Mouse (Mus musculus) mouse trophoblast stem cell (cell line): Measurements from ENCODE around the gene Ewsr1.

Experiments used
- in situ Hi-C, 2 experiments: fragments of 300-500 bp; cut with MseI, MboI; formaldehyde crosslinking; loops; 2 replicates in 1 of 2; 3 replicates in 1 of 2; pipeline ENCODE4 v1.15.1; 2025

Gene Ewsr1

DNA sequence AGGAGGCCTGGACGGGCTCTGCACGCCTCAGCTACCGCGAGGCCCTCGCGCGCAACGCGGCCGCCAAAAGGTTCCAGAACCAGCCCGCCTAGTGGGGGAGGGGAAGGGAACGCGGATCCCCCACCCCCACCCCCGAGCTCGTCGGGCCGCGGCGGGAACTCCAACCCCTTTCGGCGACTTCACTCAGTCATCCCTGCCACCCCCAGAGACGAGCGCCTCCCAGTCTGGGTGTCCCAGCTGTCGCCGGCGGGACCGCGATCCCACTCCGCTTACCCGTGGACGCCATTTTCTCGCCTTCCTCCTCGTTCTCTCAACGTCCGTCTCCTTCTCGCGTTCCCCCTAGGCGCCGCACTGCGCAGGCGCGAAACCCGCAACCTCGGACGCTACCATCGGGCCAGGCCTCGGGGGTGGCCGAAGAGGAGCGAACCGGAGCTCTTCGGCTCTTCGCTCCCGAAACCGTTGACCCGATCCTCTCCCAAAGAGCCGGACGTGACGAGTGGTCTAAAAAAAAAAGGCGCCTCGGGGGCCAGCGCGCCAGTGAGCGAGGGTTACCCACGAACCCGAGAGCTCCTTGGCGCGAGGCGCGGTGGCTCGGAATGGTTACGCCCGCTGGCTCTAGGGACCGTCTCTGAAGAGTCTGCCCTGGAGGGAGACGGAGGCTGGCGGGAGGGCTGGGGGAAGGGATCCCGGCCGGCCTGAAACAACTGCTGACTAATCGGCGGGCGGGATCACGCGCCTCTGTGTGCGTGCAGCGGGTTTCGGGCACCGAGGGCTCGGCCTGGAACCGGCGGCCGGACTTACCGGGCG is at the start of gene Ewsr1, which contains the start of gene Rhbdd3:
TSS of gene Ewsr1 (minus strand) at position 531 of the 807 bp plus-strand sequence.
TSS of gene Rhbdd3 (plus strand) at position 191 of the 807 bp plus-strand sequence.
- in situ Hi-C loops, result no loop called here

- in situ Hi-C loops, result no loop called here
Observed at GRCm38 (mm10) chr11:5145600-5145999, 46.5 kb upstream of the Ewsr1 start.

- in situ Hi-C loops, result no loop called here
Observed at GRCm38 (mm10) chr11:5141965-5142364, 42.9 kb upstream of the Ewsr1 start.

- in situ Hi-C loops, result no loop called here
Observed at GRCm38 (mm10) chr11:5141252-5141651, 42.2 kb upstream of the Ewsr1 start.

GRCm38 (mm10) chr11:5140619-5141018 is 41.6 kb upstream of the Ewsr1 start:
- in situ Hi-C loops, result no loop called here

GRCm38 (mm10) chr11:5139372-5139771 is 40.3 kb upstream of the Ewsr1 start:
- in situ Hi-C loops, result no loop called here

GRCm38 (mm10) chr11:5138642-5139041 is 39.6 kb upstream of the Ewsr1 start:
- in situ Hi-C loops, result no loop called here

GRCm38 (mm10) chr11:5135914-5136313 is 36.8 kb upstream of the Ewsr1 start:
- in situ Hi-C loops, result no loop called here

- in situ Hi-C loops, result no loop called here
Observed at GRCm38 (mm10) chr11:5132751-5133150, 33.7 kb upstream of the Ewsr1 start.

DNA sequence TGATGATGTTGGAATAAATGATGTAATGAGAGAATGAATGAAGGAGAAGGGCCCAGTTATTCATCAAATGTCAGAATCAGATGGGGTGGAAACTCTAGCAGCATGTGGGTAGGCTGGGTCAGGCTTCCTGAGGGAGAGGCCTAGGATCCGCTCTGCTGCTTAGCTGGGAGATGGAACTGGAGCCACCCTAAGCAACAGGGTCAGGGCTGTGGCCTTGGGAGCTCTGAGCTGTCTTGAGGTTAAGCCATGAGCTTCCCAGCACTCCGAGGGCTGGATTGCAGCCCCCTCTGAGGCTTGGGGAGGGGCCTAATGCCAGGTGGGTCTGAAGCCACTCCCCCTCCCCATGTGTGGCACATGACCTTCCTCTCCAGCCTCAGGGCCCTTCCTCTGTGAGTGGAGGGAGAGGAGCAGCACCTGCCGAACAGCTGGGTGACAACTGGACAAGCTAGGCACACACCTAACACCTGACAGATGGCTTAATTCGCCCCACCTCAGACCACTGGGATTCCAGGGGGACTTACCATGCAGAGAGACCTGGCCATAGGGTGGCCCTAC is 31.1 kb upstream of the Ewsr1 start:
- in situ Hi-C loops, result no loop called here

DNA sequence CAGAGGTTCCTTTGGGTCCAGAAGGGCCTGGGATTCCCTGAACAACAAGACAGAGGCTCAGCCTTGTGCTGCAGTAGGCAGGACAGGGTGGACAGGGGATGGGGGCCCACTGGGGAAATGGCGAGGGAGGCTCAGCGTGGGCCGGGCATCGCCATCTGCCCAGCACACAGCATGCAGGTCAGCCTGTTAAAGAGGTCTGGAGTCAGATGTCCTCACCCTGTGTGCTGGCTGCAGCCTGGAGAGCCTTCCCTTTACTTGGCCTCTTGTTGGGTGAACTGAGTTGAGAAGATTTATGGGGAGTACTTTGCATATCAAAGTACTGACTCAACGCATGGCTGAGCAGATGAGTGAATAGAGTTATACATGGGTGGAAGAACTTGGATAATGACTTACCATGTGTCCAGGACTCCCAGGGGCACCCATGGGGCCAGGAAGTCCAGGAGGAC is 30.0 kb upstream of the Ewsr1 start:
- in situ Hi-C loops, result no loop called here

DNA sequence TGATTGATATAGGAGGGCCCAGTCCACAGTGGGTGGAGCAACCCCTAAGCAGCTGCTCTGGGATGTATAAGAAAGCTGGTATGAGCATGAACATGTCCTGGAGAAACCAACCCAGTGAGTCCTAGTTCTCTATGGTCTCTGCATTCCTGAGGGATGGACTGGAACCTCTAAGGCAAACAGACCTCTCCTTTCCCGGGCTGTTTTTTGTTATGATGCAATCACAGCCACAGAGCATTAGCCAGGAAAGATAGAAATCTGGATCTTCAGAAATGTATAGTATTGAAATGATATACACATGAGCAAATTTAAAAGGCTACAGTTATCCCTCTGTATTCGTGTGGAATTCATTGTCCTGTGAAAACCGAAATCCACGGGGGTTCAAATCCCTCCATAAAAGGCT is 26.6 kb upstream of the Ewsr1 start:
- in situ Hi-C loops, result no loop called here

GRCm38 (mm10) chr11:5114931-5115581 is 16.0 kb upstream of the Ewsr1 start:
- in situ Hi-C loops, result loop anchor here (10.0 kb wide), 1 partner anchor 170 kb away; no protein-coding TSS in a partner anchor

GRCm38 (mm10) chr11:5113645-5114044 is 14.6 kb upstream of the Ewsr1 start:
- in situ Hi-C loops, result loop anchor here (10.0 kb wide), 1 partner anchor 171 kb away; no protein-coding TSS in a partner anchor

DNA sequence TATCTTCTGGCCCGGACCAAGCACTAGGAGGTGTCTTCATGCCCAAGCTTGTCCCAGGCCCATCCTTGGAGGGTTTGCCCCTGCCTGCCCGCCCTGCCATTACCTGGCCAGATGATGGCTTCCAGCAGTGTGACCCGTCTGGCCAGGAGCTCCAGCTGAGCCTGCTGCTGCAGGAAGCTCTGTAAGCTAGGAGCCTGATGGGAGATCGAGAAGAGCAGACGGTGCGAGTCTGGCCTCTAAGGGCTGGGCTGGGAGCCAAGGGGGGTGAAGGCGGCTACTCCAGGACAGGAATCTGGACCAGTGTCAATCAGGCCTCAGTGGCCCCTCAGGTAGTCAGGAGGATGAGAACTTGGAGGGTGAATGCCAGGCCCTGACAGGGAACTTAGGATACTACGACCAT is 10.4 kb upstream of the Ewsr1 start:
- in situ Hi-C loops, result no loop called here

GRCm38 (mm10) chr11:5103986-5104509 is 5.0 kb upstream of the Ewsr1 start:
- in situ Hi-C loops, result no loop called here

DNA sequence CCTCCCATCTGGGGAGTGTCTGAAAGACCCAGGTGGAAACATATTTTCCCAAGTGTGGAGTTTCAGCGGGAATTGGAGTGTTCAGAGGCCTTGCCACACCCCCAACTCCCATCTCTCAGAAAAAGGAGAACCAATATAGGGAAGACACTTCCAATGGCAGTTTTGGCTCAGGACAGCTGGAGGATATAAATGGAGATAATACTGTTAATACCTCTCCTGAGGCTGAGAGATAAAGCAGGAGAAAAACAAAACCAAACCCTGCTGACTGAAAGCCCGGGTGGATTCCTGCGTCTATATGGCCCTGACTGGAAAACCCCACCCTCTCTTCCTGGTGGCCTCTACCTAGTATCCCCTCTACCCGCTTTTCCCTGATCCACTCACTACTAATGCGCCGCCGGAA is 3.3 kb upstream of the Ewsr1 start:
- in situ Hi-C loops, result no loop called here

DNA sequence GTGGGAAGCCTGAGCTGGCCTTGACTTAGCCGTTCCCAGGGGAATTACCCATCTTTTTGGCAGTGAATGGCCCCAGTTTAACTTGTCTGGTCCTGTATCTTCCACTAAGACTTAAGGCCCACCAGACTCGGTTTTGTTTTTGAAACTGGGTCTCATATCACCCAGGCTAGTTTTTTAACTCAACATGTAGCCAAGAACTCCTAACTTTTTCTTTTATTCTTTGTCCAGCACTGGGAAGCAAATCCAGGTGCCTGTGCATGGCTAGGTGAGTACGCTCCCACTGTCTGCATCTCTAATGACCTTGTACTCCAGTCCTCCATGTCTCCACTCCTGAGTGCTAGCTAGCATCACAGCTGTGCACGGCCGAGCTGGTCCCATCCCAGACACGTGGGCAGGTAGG is 2.6 kb upstream of the Ewsr1 start:
- in situ Hi-C loops, result no loop called here

- in situ Hi-C loops, result no loop called here
Observed at GRCm38 (mm10) chr11:5100801-5101200, 1.7 kb upstream of the Ewsr1 start.

DNA sequence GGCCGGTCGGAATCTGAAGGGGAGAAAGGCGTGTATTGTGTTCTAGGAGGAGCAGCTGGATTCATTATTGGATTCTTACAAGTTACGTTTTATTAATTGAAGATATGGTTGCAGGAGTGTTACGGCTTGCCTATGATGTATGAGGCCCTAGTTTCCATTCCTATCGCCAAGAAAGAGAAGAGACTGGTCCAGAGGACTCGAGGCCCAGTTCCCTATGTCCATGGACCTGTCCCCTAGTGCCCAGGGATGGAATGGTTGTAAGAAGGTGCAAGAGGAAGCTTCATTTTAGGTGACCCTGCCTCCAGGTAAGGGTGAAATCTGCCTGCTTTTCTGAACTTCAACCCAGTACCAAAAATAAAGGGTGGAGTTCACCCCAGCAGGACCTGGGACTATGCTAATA is 1.2 kb upstream of the Ewsr1 start:
- in situ Hi-C loops, result no loop called here

- in situ Hi-C loops, result no loop called here
Observed at GRCm38 (mm10) chr11:5099576-5100183, 614 bp upstream of the Ewsr1 start.
